Comparison of ENCODE assay signal across 16 mouse cellular contexts in genomic region chr2:72116698-72117097, GRCm38 (mm10).
DNase-seq lines count a peak whose midpoint lies in the region; ATAC-seq and TF ChIP-seq lines count a peak whose summit lies in the region.
"Had no signal": no experiment of that assay in that cellular context is flagged by ENCODE, and none has a peak within 500 bp of the region (broad histone marks: within the 10 kb centered on the region; RNA-seq: fewer than 3 reads in every experiment).

No protein-coding gene starts in this region.

- 76% methylated on average over 5 of the region's 5 CpGs for WGBS in hindbrain, embryonic 13.5 days
- WGBS in hindbrain, postnatal 0 days, result 55% methylated on average over 5 of the region's 5 CpGs
- 46% methylated on average over 5 of the region's 5 CpGs for WGBS in lung, embryonic 15.5 days

- ATAC-seq in frontal cortex, adult (ENCODE audit: low TSS enrichment), result 0 out of 2 replicates have a peak, but pooled peaks have one; percentile 1
- ATAC-seq in hindbrain, embryonic 13.5 days (ENCODE audit: low FRiP score), result no peak
- no peak for ATAC-seq in hindbrain, postnatal 0 days
- ATAC-seq in lung, embryonic 15.5 days (ENCODE audit: borderline replicate concordance, extremely low read depth, low FRiP score, low TSS enrichment), result no peak
- no peak for ATAC-seq in granulocyte monocyte progenitor cell, adult 5-6 weeks (replicated peaks; ENCODE audit: poor library complexity, severe bottlenecking)
- ATAC-seq: forebrain, embryonic 13.5 days; intestine, embryonic 16.5 days; midbrain, embryonic 13.5 days had no signal

- no peak for DNase-seq in frontal cortex, postnatal 14 days (ENCODE audit: low spot score in 2 of 2)
- no peak for DNase-seq in hindbrain, postnatal 0 days (ENCODE audit: low spot score)
- DNase-seq in lung, postnatal 25 days (ENCODE audit: low spot score), result no peak
- no peak for DNase-seq in right cerebral cortex, postnatal 36 days (ENCODE audit: low spot score in 2 of 2)
- DNase-seq: liver, embryonic 13.5 days; retina, postnatal 1 day had no signal

- H3K9ac ChIP-seq in hindbrain, embryonic 13.5 days, result no peak overlapping the region
- no peak overlapping the region for H3K9ac ChIP-seq in hindbrain, postnatal 0 days (replicated peaks; ENCODE audit: low read length)
- H3K9ac ChIP-seq in lung, embryonic 15.5 days, result no peak overlapping the region
- H3K9ac ChIP-seq: forebrain, embryonic 13.5 days; hindbrain, embryonic 12.5 days; limb, embryonic 12.5 days; liver, embryonic 13.5 days; midbrain, embryonic 13.5 days had no signal

- H3K27ac ChIP-seq in hindbrain, embryonic 13.5 days, result 0 out of 2 replicates have a peak overlapping the region, but pooled peaks have one; percentile 8
- H3K27ac ChIP-seq in hindbrain, postnatal 0 days, result no peak overlapping the region
- H3K27ac ChIP-seq in lung, embryonic 15.5 days, result 0 out of 2 replicates have a peak overlapping the region, but pooled peaks have one; percentile 3
- H3K27ac ChIP-seq: forebrain, embryonic 13.5 days; hindbrain, embryonic 12.5 days; limb, embryonic 12.5 days; liver, embryonic 13.5 days; midbrain, embryonic 13.5 days had no signal

- no peaks in the 10 kb centered on the region for H3K9me3 ChIP-seq in hindbrain, embryonic 13.5 days
- H3K9me3 ChIP-seq in hindbrain, postnatal 0 days (ENCODE audit: low read length), result no peaks in the 10 kb centered on the region
- H3K9me3 ChIP-seq in lung, embryonic 15.5 days, result no peaks in the 10 kb centered on the region
- H3K9me3 ChIP-seq: forebrain, embryonic 13.5 days; hindbrain, embryonic 12.5 days; limb, embryonic 12.5 days; liver, embryonic 13.5 days; midbrain, embryonic 13.5 days had no signal

- TF ChIP-seq CTCF in hindbrain, postnatal 0 days (IDR thresholded peaks at IDR 0.05; ENCODE audit: low read depth), result no peak

- H3K4me3 ChIP-seq in hindbrain, embryonic 13.5 days, result no peak overlapping the region
- no peak overlapping the region for H3K4me3 ChIP-seq in hindbrain, postnatal 0 days (ENCODE audit: low read length)
- H3K4me3 ChIP-seq in lung, embryonic 15.5 days, result no peak overlapping the region
- H3K4me3 ChIP-seq: forebrain, embryonic 13.5 days; hindbrain, embryonic 12.5 days; limb, embryonic 12.5 days; liver, embryonic 13.5 days; midbrain, embryonic 13.5 days; myocyte had no signal

- no peaks in the 10 kb centered on the region for H3K27me3 ChIP-seq in hindbrain, embryonic 13.5 days
- no peaks in the 10 kb centered on the region for H3K27me3 ChIP-seq in hindbrain, postnatal 0 days (ENCODE audit: insufficient read depth, low read length)
- H3K27me3 ChIP-seq in lung, embryonic 15.5 days, result no peaks in the 10 kb centered on the region
- H3K27me3 ChIP-seq: forebrain, embryonic 13.5 days; hindbrain, embryonic 12.5 days; limb, embryonic 12.5 days; liver, embryonic 13.5 days; midbrain, embryonic 13.5 days had no signal

- peaks cover 13% of the 10 kb centered on the region for H3K4me1 ChIP-seq in hindbrain, embryonic 13.5 days (replicated peaks)
- no peaks in the 10 kb centered on the region for H3K4me1 ChIP-seq in hindbrain, postnatal 0 days (ENCODE audit: insufficient read depth, low read length)
- peaks cover 50% of the 10 kb centered on the region for H3K4me1 ChIP-seq in lung, embryonic 15.5 days

- H3K36me3 ChIP-seq in hindbrain, embryonic 13.5 days, result no peaks in the 10 kb centered on the region
- H3K36me3 ChIP-seq in hindbrain, postnatal 0 days (ENCODE audit: insufficient read depth, low read length), result no peaks in the 10 kb centered on the region
- H3K36me3 ChIP-seq in lung, embryonic 15.5 days, result no peaks in the 10 kb centered on the region
- H3K36me3 ChIP-seq: hindbrain, embryonic 12.5 days; limb, embryonic 12.5 days; liver, embryonic 13.5 days; midbrain, embryonic 13.5 days had no signal

- H3K4me2 ChIP-seq in hindbrain, embryonic 13.5 days, result no peak overlapping the region
- no peak overlapping the region for H3K4me2 ChIP-seq in hindbrain, postnatal 0 days (ENCODE audit: low read depth, low read length)
- H3K4me2 ChIP-seq in lung, embryonic 15.5 days, result no peak overlapping the region
- H3K4me2 ChIP-seq: forebrain, embryonic 13.5 days; hindbrain, embryonic 12.5 days; limb, embryonic 12.5 days; liver, embryonic 13.5 days; midbrain, embryonic 13.5 days had no signal
